Mouse (Mus musculus) Patski (cell line): ENCODE measurements around the gene Dlg3. TPM values are rescaled to one million over a fixed set of nuclear protein-coding genes. Genes with fewer than 3 reads are reported as not detected.

Source experiments
- ATAC-seq: fragments of 100-300 bp; one replicate; pipeline ENCODE4 v1.8.0; 2021
- CTCF ChIA-PET: fragments of 350-600 bp; sonication (Branson Sonifier 250); formaldehyde crosslinking; loops from one replicate; lab custom pipeline; 2022; ENCODE audit warnings: inconsistent platforms; lab: Charles Lee
- POLR2A ChIA-PET: fragments of 350-600 bp; sonication (Branson Sonifier 250); formaldehyde crosslinking; loops from one replicate; lab custom pipeline; 2022; ENCODE audit warnings: antibody characterized with exemption, inconsistent platforms; lab: Charles Lee
- DNase-seq: peaks from one replicate; pipeline ENCODE4 v3.0.0-alpha.2; 2011; ENCODE audit warnings: low read depth, low spot score
- H3K27me3 ChIP-seq: fragments of 371-371 bp; one replicate; pipeline ENCODE4 v1.5.1; 2021
- CTCF ChIP-seq: fragments of 100-300 bp; IDR thresholded peaks from one replicate; pipeline ENCODE4 v1.5.1; 2021
- in situ Hi-C: fragments of 300-500 bp; cut with MboI; formaldehyde crosslinking; loops from 3 replicates; pipeline ENCODE4 v1.11.1; 2018; ENCODE audit warnings: low pct_unique_long_range_greater_than_20kb, mixed read lengths
- polyA plus RNA-seq: library from polyadenylated mRNA; unstranded; gene quantifications from one replicate; pipeline ENCODE4 v1.2.3, GENCODE M21; 2021

The Dlg3 gene
- polyA plus RNA-seq, 1 experiment from 2014 or later: 24.0 TPM

DNA sequence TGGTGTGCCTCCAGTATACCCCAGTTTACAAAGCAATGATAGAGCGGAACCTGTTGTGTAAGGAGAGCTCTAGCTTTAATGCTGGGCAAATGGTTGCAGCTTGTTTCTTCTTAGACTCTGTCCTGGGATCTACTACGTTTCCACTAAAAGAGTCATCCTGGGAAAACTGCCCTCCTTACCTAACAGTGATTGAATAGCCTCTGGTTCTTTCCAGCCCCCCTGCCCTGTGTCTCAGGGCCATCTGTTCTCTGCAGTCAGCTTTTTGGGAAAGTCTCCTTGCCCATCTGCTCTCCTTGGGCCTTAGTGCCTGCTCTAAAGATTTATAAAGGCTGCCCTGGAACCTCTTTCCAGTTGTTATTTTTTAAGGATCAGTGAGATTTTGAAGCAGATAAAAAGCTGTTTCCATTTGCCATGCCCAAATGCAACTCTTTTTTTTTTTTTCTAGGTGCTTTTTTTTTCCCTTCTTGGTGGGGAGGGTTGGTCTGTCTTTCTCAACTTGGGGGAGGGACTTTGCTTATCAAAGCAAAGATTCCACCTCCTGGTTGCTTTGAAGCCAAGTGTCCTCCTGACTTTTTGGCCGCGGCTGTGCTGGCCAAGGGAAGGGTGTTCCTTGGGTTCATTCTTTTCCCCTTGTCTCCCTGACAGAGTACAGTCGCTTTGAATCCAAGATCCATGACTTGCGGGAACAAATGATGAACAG is 28.7 kb downstream of the Dlg3 start:
- CTCF ChIA-PET: interaction anchor here (1.2 kb wide), 1 partner anchor 11 kb away, joined by 4 read pairs; no protein-coding TSS in a partner anchor
- POLR2A ChIA-PET: interaction anchor here (0.6 kb wide), 2 partner anchors 56 to 1671 kb away, joined by 4 read pairs; no protein-coding TSS in a partner anchor
- TF ChIP-seq CTCF: no peak
- H3K27me3 ChIP-seq: peaks cover 7% of the 10 kb centered on the region
- in situ Hi-C loops: no loop called here
- DNase-seq: no peak
- ATAC-seq: no peak

- TF ChIP-seq CTCF: no peak
- DNase-seq (no peak), ATAC-seq (no peak)
- peaks cover 6% of the 10 kb centered on the region for H3K27me3 ChIP-seq
- in situ Hi-C loops: no loop called here
- ChIA-PET POLR2A (interaction anchor here (1.4 kb wide), 1 partner anchor 9 kb away, joined by 3 read pairs; no protein-coding TSS in a partner anchor), CTCF (no interaction called here)
Observed at GRCm38 (mm10) chrX:100796741-100797090, 29.2 kb downstream of the Dlg3 start.

DNA sequence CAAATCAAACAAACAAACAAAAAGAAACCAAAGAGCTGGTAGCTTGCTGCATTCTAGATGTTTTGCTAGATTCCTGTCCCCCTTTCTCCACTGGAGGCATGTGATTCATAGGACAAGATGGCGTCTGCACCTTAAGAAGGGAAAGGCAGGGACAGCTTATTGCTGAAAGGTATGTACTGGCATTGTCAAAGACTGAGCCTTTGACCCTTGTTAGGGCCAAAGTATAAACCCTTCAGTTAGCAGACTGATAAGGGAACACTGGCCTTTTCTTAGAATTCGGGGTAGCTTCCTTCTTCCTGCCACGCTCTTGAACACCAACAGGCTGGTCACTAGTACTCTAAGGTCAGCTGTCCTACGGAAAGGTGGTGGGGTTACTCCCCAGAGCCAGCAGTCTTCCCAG is 29.8 kb downstream of the Dlg3 start:
- ChIA-PET POLR2A (interaction anchor here (1.4 kb wide), 1 partner anchor 10 kb away, joined by 3 read pairs; no protein-coding TSS in a partner anchor), CTCF (no interaction called here)
- no peak for ATAC-seq
- H3K27me3 ChIP-seq: peaks cover under 1% of the 10 kb centered on the region
- no peak for DNase-seq
- in situ Hi-C loops: no loop called here
- TF ChIP-seq CTCF: no peak

DNA sequence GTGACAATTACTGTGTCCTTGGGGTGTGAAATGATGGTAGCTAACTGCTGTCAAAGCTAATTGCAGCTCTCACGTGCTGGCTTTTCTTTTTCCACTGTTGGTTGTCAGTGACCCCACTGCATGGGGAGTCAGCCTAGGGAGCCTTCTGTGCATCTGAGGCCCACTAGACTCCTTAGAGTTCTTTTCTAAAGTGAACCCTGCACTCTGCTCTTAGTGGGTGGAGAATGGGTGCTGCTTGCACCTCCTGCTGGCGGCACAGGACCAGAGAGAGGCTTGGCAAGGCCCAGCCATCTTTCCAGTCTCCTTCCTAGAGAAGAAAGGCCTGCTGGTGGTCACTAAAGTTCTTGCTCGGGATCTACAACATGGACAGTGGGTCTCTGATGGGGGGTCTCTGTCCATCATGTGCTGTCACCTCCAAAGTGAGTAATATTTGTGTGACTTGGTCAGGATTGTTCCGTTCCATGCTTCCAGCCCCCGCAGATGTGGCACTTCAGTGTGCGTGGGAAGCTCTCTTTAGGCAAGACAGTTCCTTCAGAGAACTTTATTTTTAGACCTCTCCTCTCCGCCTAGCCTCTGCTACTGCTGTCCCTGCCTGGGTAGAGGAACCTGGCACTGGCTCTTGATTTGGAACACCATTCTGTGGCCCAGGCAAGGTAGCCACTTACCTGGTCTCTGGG is 30.5 kb downstream of the Dlg3 start:
- ATAC-seq: no peak
- DNase-seq: no peak
- POLR2A ChIA-PET: interaction anchor here (1.4 kb wide), 1 partner anchor 11 kb away, joined by 3 read pairs; no protein-coding TSS in a partner anchor
- H3K27me3 ChIP-seq: no peaks in the 10 kb centered on the region
- CTCF ChIA-PET: no interaction called here
- in situ Hi-C loops: no loop called here
- TF ChIP-seq CTCF: no peak

DNA sequence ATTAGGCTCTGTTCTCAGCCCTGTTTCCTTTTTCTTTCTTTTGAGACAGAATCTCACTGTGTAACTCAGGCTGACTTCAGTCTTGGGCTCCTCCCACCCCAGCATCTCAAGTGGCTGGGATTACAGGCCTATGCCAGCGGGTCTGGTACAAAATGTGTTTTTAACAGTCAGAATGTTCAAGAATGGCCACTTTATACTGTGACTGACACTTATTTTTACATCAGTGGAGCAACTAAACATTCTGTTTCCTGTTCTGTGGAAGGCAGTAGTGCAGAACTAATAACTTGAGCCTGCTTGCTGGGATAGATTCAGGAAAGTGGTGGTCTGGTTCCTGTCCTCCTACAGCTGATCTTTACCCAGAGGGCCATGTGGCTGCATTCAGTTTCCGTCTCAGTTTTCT is 33.1 kb downstream of the Dlg3 start:
- CTCF ChIA-PET: no interaction called here
- ATAC-seq (no peak), DNase-seq (no peak)
- no peak for TF ChIP-seq CTCF
- peaks cover 4% of the 10 kb centered on the region for H3K27me3 ChIP-seq
- POLR2A ChIA-PET: no interaction called here
- in situ Hi-C loops: no loop called here

DNA sequence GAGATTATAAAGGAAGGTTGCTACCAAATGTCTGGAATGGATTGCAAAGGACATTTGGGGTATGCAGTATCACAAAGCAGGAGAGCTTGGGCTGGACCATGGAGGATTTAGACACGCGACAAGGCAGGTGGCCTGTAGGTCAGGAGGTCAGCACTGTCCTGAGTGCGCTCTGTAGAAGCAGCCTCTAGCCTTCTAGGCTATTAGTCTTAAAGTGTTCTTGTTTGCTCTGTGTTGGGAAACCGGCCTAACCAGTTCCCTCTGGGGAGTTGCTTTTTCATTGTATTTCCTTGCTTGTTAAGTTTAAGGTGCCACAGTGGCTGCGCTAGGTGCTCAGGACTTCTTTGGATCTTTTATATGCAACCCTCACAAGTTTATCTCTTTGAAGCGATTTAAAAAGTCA is 34.5 kb downstream of the Dlg3 start:
- TF ChIP-seq CTCF: no peak
- no peak for DNase-seq
- H3K27me3 ChIP-seq: peaks cover 4% of the 10 kb centered on the region
- no peak for ATAC-seq
- POLR2A ChIA-PET: no interaction called here
- CTCF ChIA-PET: no interaction called here
- in situ Hi-C loops: no loop called here

DNA sequence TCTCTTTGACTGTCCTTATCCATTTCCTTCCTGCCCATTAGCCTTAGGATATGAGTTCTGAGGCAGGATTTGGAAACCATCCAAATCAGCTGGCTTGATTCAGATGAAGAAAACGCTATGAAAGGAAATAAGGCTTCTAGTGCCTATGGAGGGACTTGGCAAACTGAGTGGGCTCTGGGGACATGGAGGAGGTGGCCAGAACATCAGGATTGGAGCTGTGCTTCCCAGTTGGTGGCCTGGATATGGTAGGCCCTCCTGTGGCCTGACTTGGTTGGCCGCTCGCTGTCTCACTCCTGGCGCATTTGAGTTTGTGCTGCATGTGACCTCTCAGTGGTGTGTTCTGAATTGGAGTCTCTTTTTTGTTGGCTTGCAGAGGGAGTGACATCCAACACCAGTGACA is 43.6 kb downstream of the Dlg3 start:
- H3K27me3 ChIP-seq: peaks cover 3% of the 10 kb centered on the region
- CTCF ChIA-PET: no interaction called here
- in situ Hi-C loops: no loop called here
- ATAC-seq (no peak), DNase-seq (no peak)
- no peak for TF ChIP-seq CTCF
- POLR2A ChIA-PET: interaction anchor here (0.5 kb wide), 1 partner anchor 8 kb away, joined by 6 read pairs; no protein-coding TSS in a partner anchor

DNA sequence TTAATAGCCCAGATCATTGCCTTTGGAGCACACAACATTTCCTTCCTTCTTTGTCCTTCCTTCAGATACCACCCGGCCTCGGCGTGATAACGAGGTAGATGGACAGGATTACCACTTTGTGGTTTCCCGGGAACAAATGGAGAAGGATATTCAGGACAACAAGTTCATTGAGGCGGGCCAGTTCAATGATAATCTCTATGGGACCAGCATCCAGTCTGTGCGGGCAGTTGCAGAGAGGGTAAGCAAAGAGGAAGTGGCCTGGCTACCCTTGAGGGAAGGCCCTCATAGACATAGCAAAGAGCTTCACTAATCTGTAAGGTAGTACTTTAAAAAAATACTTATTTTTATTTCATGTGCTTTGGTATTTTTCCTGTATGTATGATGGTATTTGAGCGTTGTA is 46.6 kb downstream of the Dlg3 start:
- CTCF ChIA-PET: no interaction called here
- H3K27me3 ChIP-seq: no peaks in the 10 kb centered on the region
- DNase-seq (no peak), ATAC-seq (no peak)
- TF ChIP-seq CTCF: no peak
- POLR2A ChIA-PET: no interaction called here
- in situ Hi-C loops: no loop called here

- CTCF ChIA-PET: no interaction called here
- no peak for TF ChIP-seq CTCF
- in situ Hi-C loops: no loop called here
- DNase-seq (no peak), ATAC-seq (no peak)
- peaks cover 4% of the 10 kb centered on the region for H3K27me3 ChIP-seq
- POLR2A ChIA-PET: no interaction called here
Observed at GRCm38 (mm10) chrX:100815766-100816165, 48.2 kb downstream of the Dlg3 start.

- POLR2A ChIA-PET: no interaction called here
- peaks cover 4% of the 10 kb centered on the region for H3K27me3 ChIP-seq
- CTCF ChIA-PET: no interaction called here
- in situ Hi-C loops: no loop called here
- no peak for DNase-seq
- ATAC-seq: no peak
- no peak for TF ChIP-seq CTCF
Observed at GRCm38 (mm10) chrX:100818681-100819080, 51.2 kb downstream of the Dlg3 start.

- ChIA-PET CTCF (no interaction called here), POLR2A (interaction anchor here (1.0 kb wide), 1 partner anchor 12 kb away, joined by 4 read pairs; no protein-coding TSS in a partner anchor)
- DNase-seq (no peak), ATAC-seq (no peak)
- H3K27me3 ChIP-seq: peaks cover 8% of the 10 kb centered on the region
- in situ Hi-C loops: loop anchor here (10.0 kb wide), 1 partner anchor 56 kb away; the partner anchor contains the start of gene Dlg3
- TF ChIP-seq CTCF: no peak
Observed at GRCm38 (mm10) chrX:100821149-100821548, 53.6 kb downstream of the Dlg3 start.
